Mouse (Mus musculus): ENCODE data around the gene Mroh3.

Gene Mroh3

GRCm38 (mm10) chr1:136212803-136213202 is at the start of gene Mroh3:
Mroh3 (minus strand) TSS chr1:136212828.
- no peak for DNase-seq (ENCODE audit: low spot score)

GRCm38 (mm10) chr1:136260635-136261238 is 48.1 kb upstream of the Mroh3 start, which contains the start of gene Gpr25:
Gpr25 (minus strand) TSS chr1:136260873.
- DNase-seq (ENCODE audit: low spot score) = no peak

GRCm38 (mm10) chr1:136259893-136260634 is 47.4 kb upstream of the Mroh3 start:
- peak; percentile 61 for DNase-seq (ENCODE audit: low spot score)

GRCm38 (mm10) chr1:136259543-136259892 is 46.9 kb upstream of the Mroh3 start:
- DNase-seq (ENCODE audit: low spot score) = peak; percentile 5

GRCm38 (mm10) chr1:136258495-136258894 is 45.9 kb upstream of the Mroh3 start:
- DNase-seq (ENCODE audit: low spot score) = no peak

GRCm38 (mm10) chr1:136255657-136256056 is 43.0 kb upstream of the Mroh3 start:
- DNase-seq (ENCODE audit: low spot score) = no peak

- no peak for DNase-seq (ENCODE audit: low spot score)
Measured at GRCm38 (mm10) chr1:136255174-136255573, 42.5 kb upstream of the Mroh3 start.

- DNase-seq (ENCODE audit: low spot score) = no peak
Measured at GRCm38 (mm10) chr1:136254503-136255065, 42.0 kb upstream of the Mroh3 start.

- DNase-seq (ENCODE audit: low spot score) = no peak
Measured at GRCm38 (mm10) chr1:136253472-136253871, 40.8 kb upstream of the Mroh3 start.

- DNase-seq (ENCODE audit: low spot score) = no peak
Measured at GRCm38 (mm10) chr1:136249662-136250061, 37.0 kb upstream of the Mroh3 start.

- no peak for DNase-seq (ENCODE audit: low spot score)
Measured at GRCm38 (mm10) chr1:136247393-136247792, 34.8 kb upstream of the Mroh3 start.

- DNase-seq (ENCODE audit: low spot score) = no peak
Measured at GRCm38 (mm10) chr1:136244469-136244868, 31.8 kb upstream of the Mroh3 start.

- no peak for DNase-seq (ENCODE audit: low spot score)
Measured at GRCm38 (mm10) chr1:136241801-136242200, 29.2 kb upstream of the Mroh3 start.

- DNase-seq (ENCODE audit: low spot score) = no peak
Measured at GRCm38 (mm10) chr1:136238495-136238894, 25.9 kb upstream of the Mroh3 start.

- DNase-seq (ENCODE audit: low spot score) = no peak
Measured at GRCm38 (mm10) chr1:136234595-136235092, 22.0 kb upstream of the Mroh3 start.

GRCm38 (mm10) chr1:136233892-136234594 is 21.4 kb upstream of the Mroh3 start, which contains the start of gene Inava:
Inava (minus strand) TSS chr1:136234264.
- DNase-seq (ENCODE audit: low spot score) = peak; percentile 32

- no peak for DNase-seq (ENCODE audit: low spot score)
Measured at GRCm38 (mm10) chr1:136232986-136233790, 20.6 kb upstream of the Mroh3 start.

- DNase-seq (ENCODE audit: low spot score) = no peak
Measured at GRCm38 (mm10) chr1:136232285-136232926, 19.8 kb upstream of the Mroh3 start.

GRCm38 (mm10) chr1:136231596-136231995 is 19.0 kb upstream of the Mroh3 start:
- no peak for DNase-seq (ENCODE audit: low spot score)

GRCm38 (mm10) chr1:136230201-136230600 is 17.6 kb upstream of the Mroh3 start:
- peak; percentile 33 for DNase-seq (ENCODE audit: low spot score)

GRCm38 (mm10) chr1:136229040-136229373 is 16.4 kb upstream of the Mroh3 start:
- no peak for DNase-seq (ENCODE audit: low spot score)

Measured in ovary, postnatal 36 days (tissue).